Mouse (Mus musculus) hindbrain, postnatal 0 days (tissue): ENCODE data around the gene Snrpd3. TPM values are rescaled to one million over a fixed set of nuclear protein-coding genes. Genes with fewer than 3 reads are reported as not detected.

Experiments
- ATAC-seq: fragments of 200-750 bp; cut with Nextera tagmentation; 2 replicates; pipeline ENCODE4 v1.8.0; 2017; ENCODE audit warnings: mild to moderate bottlenecking, moderate TSS enrichment, moderate library complexity
- DNase-seq: peaks from one replicate; pipeline ENCODE4 v3.0.0-alpha.2; 2015; ENCODE audit warnings: low spot score
- H3K27ac ChIP-seq: fragments of 300-500 bp; sonication (generic); 2 replicates; pipeline ENCODE4 v1.5.1; 2014; ENCODE audit warnings: mild to moderate bottlenecking
- H3K27me3 ChIP-seq: fragments of 300-500 bp; sonication (generic); 2 replicates; pipeline ENCODE4 v1.6.1; 2014; ENCODE audit warnings: low read length, mixed read lengths; ENCODE audit not compliant: insufficient read depth
- H3K36me3 ChIP-seq: fragments of 300-500 bp; sonication (generic); 2 replicates; pipeline ENCODE4 v1.6.1; 2014; ENCODE audit warnings: low read length, mixed read lengths; ENCODE audit not compliant: insufficient read depth
- H3K4me1 ChIP-seq: fragments of 300-500 bp; sonication (generic); 2 replicates; pipeline ENCODE4 v1.6.1; 2014; ENCODE audit warnings: antibody characterized with exemption, low read length, mixed read lengths; ENCODE audit not compliant: insufficient read depth
- H3K4me2 ChIP-seq: fragments of 300-500 bp; sonication (generic); 2 replicates; pipeline ENCODE4 v1.6.1; 2014; ENCODE audit warnings: low read depth, mild to moderate bottlenecking, low read length, moderate library complexity, mixed read lengths
- H3K4me3 ChIP-seq: fragments of 300-500 bp; sonication (generic); 2 replicates; pipeline ENCODE4 v1.5.1; 2014; ENCODE audit warnings: low read length
- H3K9ac ChIP-seq: fragments of 300-500 bp; sonication (generic); replicated peaks from 2 replicates; pipeline ENCODE4 v1.6.1; 2014; ENCODE audit warnings: mild to moderate bottlenecking, low read length, moderate library complexity, mixed read lengths
- H3K9me3 ChIP-seq: fragments of 300-500 bp; sonication (generic); 2 replicates; pipeline ENCODE4 v1.6.1; 2016; ENCODE audit warnings: low read length, mixed read lengths
- CTCF ChIP-seq: IDR thresholded peaks from 2 replicates; pipeline ENCODE4 v1.5.1; 2016; ENCODE audit warnings: antibody characterized with exemption, control low read depth, low read depth
- WGBS: fragments of 180-500 bp; shearing (Covaris S2); extraction: QIAGEN DNeasy Blood & Tissue Kit; methylation state at CpG from one replicate; pipeline ENCODE4 v1.1.7; 2014; 5-methylcytosine and 5-hydroxymethylcytosine counted together
- polyA plus RNA-seq: library from polyadenylated mRNA; unstranded; fragments of >200 nt; fragmentation: Nextera tagmentation; extraction: Ambion mirVana; gene quantifications from 2 replicates; pipeline ENCODE4 v1.2.1, GENCODE M21; 2015
- total RNA-seq: library from RNA; depleted of rRNA; stranded (reverse); fragments of >200 nt; gene quantifications from 2 replicates; pipeline ENCODE4 v1.2.3, GENCODE M21; 2014

Snrpd3 gene
- total and polyA plus RNA-seq, 2 experiments from 2014 or later = 16.4 to 133 TPM

GRCm38 (mm10) chr10:75531532-75532090 is 14.3 kb downstream of the Snrpd3 start:
- H3K4me3 ChIP-seq = no peak overlapping the region
- no peak overlapping the region for H3K4me2 ChIP-seq
- no peaks in the 10 kb centered on the region for H3K9me3 ChIP-seq
- H3K27me3 ChIP-seq = no peaks in the 10 kb centered on the region
- ATAC-seq = no peak
- no peak overlapping the region for H3K9ac ChIP-seq
- H3K4me1 ChIP-seq = no peaks in the 10 kb centered on the region
- peaks cover 18% of the 10 kb centered on the region for H3K36me3 ChIP-seq
- WGBS = 88% methylated on average over 9 of the region's 9 CpGs
- DNase-seq = no peak
- TF ChIP-seq CTCF = no peak
- H3K27ac ChIP-seq = no peak overlapping the region

GRCm38 (mm10) chr10:75534216-75534615 is 16.9 kb downstream of the Snrpd3 start:
- Histone ChIP-seq H3K27ac (no peak overlapping the region), H3K27me3 (no peaks in the 10 kb centered on the region), H3K4me2 (no peak overlapping the region), H3K4me3 (no peak overlapping the region), H3K36me3 (peaks cover 18% of the 10 kb centered on the region), H3K4me1 (no peaks in the 10 kb centered on the region), H3K9me3 (no peaks in the 10 kb centered on the region), H3K9ac (no peak overlapping the region)
- DNase-seq = no peak
- 88% methylated on average over 8 of the region's 8 CpGs for WGBS
- TF ChIP-seq CTCF = no peak
- no peak for ATAC-seq

- WGBS = 61% methylated on average over 8 of the region's 8 CpGs
- H3K9ac ChIP-seq = no peak overlapping the region
- H3K4me1 ChIP-seq = no peaks in the 10 kb centered on the region
- no peak overlapping the region for H3K27ac ChIP-seq
- ATAC-seq (no peak), DNase-seq (peak; percentile 57)
- no peaks in the 10 kb centered on the region for H3K27me3 ChIP-seq
- no peak for TF ChIP-seq CTCF
- H3K36me3 ChIP-seq = peaks cover 18% of the 10 kb centered on the region
- no peaks in the 10 kb centered on the region for H3K9me3 ChIP-seq
- no peak overlapping the region for H3K4me3 ChIP-seq
- no peak overlapping the region for H3K4me2 ChIP-seq
Measured at GRCm38 (mm10) chr10:75534934-75535333, 17.6 kb downstream of the Snrpd3 start.

- 0 out of 2 replicates have a peak, but pooled peaks have one; percentile 21 for ATAC-seq
- no peak for TF ChIP-seq CTCF
- DNase-seq = no peak
- Histone ChIP-seq H3K27ac (no peak overlapping the region), H3K9ac (no peak overlapping the region), H3K4me3 (no peak overlapping the region), H3K4me2 (no peak overlapping the region), H3K4me1 (no peaks in the 10 kb centered on the region), H3K27me3 (no peaks in the 10 kb centered on the region), H3K36me3 (peaks cover 18% of the 10 kb centered on the region), H3K9me3 (no peaks in the 10 kb centered on the region)
- 82% methylated on average over 2 of the region's 2 CpGs for WGBS
Measured at GRCm38 (mm10) chr10:75535423-75535822, 18.1 kb downstream of the Snrpd3 start.

GRCm38 (mm10) chr10:75536123-75536522 is 18.8 kb downstream of the Snrpd3 start:
- Histone ChIP-seq H3K27me3 (no peaks in the 10 kb centered on the region), H3K4me3 (no peak overlapping the region), H3K4me1 (no peaks in the 10 kb centered on the region), H3K9me3 (no peaks in the 10 kb centered on the region), H3K4me2 (no peak overlapping the region), H3K36me3 (peaks cover 18% of the 10 kb centered on the region), H3K9ac (no peak overlapping the region), H3K27ac (no peak overlapping the region)
- TF ChIP-seq CTCF = no peak
- DNase-seq (no peak), ATAC-seq (no peak)
- 89% methylated on average over 5 of the region's 5 CpGs for WGBS

- no peak overlapping the region for H3K27ac ChIP-seq
- 63% methylated on average over 7 of the region's 7 CpGs for WGBS
- no peak for TF ChIP-seq CTCF
Measured at GRCm38 (mm10) chr10:75547901-75548300, 30.6 kb downstream of the Snrpd3 start.

GRCm38 (mm10) chr10:75548486-75548885 is 31.1 kb downstream of the Snrpd3 start:
- no peaks in the 10 kb centered on the region for H3K27me3 ChIP-seq
- no peaks in the 10 kb centered on the region for H3K36me3 ChIP-seq
- peak; percentile 13; the same call in 1 of the 2 replicates for TF ChIP-seq CTCF
- peak; percentile 50; the same call in 1 of the 2 replicates for ATAC-seq
- peak; percentile 28 for DNase-seq
- H3K27ac ChIP-seq = no peak overlapping the region
- 0 out of 2 replicates have a peak, but pooled peaks cover 5% of the 10 kb centered on the region for H3K4me1 ChIP-seq
- no peak overlapping the region for H3K9ac ChIP-seq
- WGBS = 31% methylated on average over 14 of the region's 14 CpGs
- H3K4me2 ChIP-seq = no peak overlapping the region
- 0 out of 2 replicates have a peak, but pooled peaks cover 3% of the 10 kb centered on the region for H3K9me3 ChIP-seq
- H3K4me3 ChIP-seq = no peak overlapping the region

More at GRCm38 (mm10) chr10:75547901-75548300, 30.6 kb downstream of the Snrpd3 start:
- no peak overlapping the region for H3K4me2 ChIP-seq
- no peak for ATAC-seq
- H3K36me3 ChIP-seq = no peaks in the 10 kb centered on the region
- H3K9me3 ChIP-seq = 0 out of 2 replicates have a peak, but pooled peaks cover 3% of the 10 kb centered on the region
- H3K4me3 ChIP-seq = no peak overlapping the region
- H3K4me1 ChIP-seq = 0 out of 2 replicates have a peak, but pooled peaks cover 5% of the 10 kb centered on the region
- H3K9ac ChIP-seq = no peak overlapping the region
- DNase-seq = no peak
- H3K27me3 ChIP-seq = no peaks in the 10 kb centered on the region
